Mouse (Mus musculus) MEL (cell line): ENCODE measurements around the gene Ppip5k1. TPM values are rescaled to one million over a fixed set of nuclear protein-coding genes. Genes with fewer than 3 reads are reported as not detected.
A peak's percentile ranks its signal among the peaks of the same experiment; 100 is the strongest.

Experiments used
- DNase-seq: peaks from one replicate; pipeline ENCODE4 v3.0.0; 2011; ENCODE audit warnings: low read depth, low spot score
- H3K27ac ChIP-seq: 2 replicates; pipeline ENCODE4 v1.5.1; 2012; ENCODE audit warnings: low read depth, mild to moderate bottlenecking, control low read depth, low read length, moderate library complexity; ENCODE audit not compliant: control insufficient read depth
- H3K27me3 ChIP-seq, 2 experiments: fragments of 150-350 bp in 1 of 2; sonication (generic) in 1 of 2; 2 replicates each; pipeline ENCODE4 v1.6.1; 2012; ENCODE audit warnings: low read length in 2 of 2, mild to moderate bottlenecking in 2 of 2, improper control_type of control experiment in 1 of 2, moderate library complexity in 1 of 2; ENCODE audit not compliant: insufficient read depth in 2 of 2, control insufficient read depth in 1 of 2
- H3K36me3 ChIP-seq, 2 experiments: 2 replicates each; pipeline ENCODE4 v1.6.1; 2012 to 2014; ENCODE audit warnings: low read length in 2 of 2, improper control_type of control experiment in 1 of 2, inconsistent platforms in 1 of 2, mild to moderate bottlenecking in 1 of 2; ENCODE audit not compliant: insufficient read depth in 2 of 2, control insufficient read depth in 1 of 2
- H3K4me1 ChIP-seq, 2 experiments: fragments of 150-350 bp in 1 of 2; sonication (generic) in 1 of 2; 2 replicates each; pipeline ENCODE4 v1.6.1; 2012; ENCODE audit warnings: low read length in 2 of 2, improper control_type of control experiment in 1 of 2, mild to moderate bottlenecking in 1 of 2; ENCODE audit not compliant: insufficient read depth in 2 of 2, control insufficient read depth in 1 of 2
- H3K4me3 ChIP-seq, 2 experiments: fragments of 150-350 bp in 1 of 2; sonication (generic) in 1 of 2; 2 replicates each; pipeline ENCODE4 v1.5.1; 2012; ENCODE audit warnings: low read depth in 2 of 2, low read length in 2 of 2, mild to moderate bottlenecking in 2 of 2, moderate library complexity in 2 of 2, control low read depth in 1 of 2, improper control_type of control experiment in 1 of 2; ENCODE audit not compliant: control insufficient read depth in 1 of 2, insufficient read depth in 1 of 2
- H3K79me2 ChIP-seq: 2 replicates; pipeline ENCODE4 v1.6.1; 2012; ENCODE audit warnings: mild to moderate bottlenecking, low read length, moderate library complexity; ENCODE audit not compliant: control insufficient read depth, poor library complexity, insufficient read depth
- H3K9ac ChIP-seq: 2 replicates; pipeline ENCODE4 v1.6.1; 2012; ENCODE audit warnings: low read depth, mild to moderate bottlenecking, control low read depth, low read length, moderate library complexity; ENCODE audit not compliant: control insufficient read depth, poor library complexity, severe bottlenecking
- H3K9me3 ChIP-seq: fragments of 150-350 bp; sonication (generic); replicated peaks from 2 replicates; pipeline ENCODE4 v1.6.1; 2012; ENCODE audit warnings: mild to moderate bottlenecking, low read length, improper control_type of control experiment, moderate library complexity; ENCODE audit not compliant: insufficient read depth
- E2F4 ChIP-seq: IDR thresholded peaks from 2 replicates; pipeline ENCODE4 v1.6.1; 2011; ENCODE audit warnings: low read depth, low read length, improper control_type of control experiment, borderline replicate concordance
- EP300 ChIP-seq, 2 experiments: IDR thresholded peaks; 2 replicates each; pipeline ENCODE4 v1.6.1; 2011; ENCODE audit warnings: improper control_type of control experiment in 2 of 2, low read length in 2 of 2, low read depth in 1 of 2, mild to moderate bottlenecking in 1 of 2
- GABPA ChIP-seq: IDR thresholded peaks from 2 replicates; pipeline ENCODE4 v1.6.1; 2012; ENCODE audit warnings: low read depth, mild to moderate bottlenecking, inconsistent platforms, low read length, improper control_type of control experiment, moderate library complexity
- GATA1 ChIP-seq: IDR thresholded peaks from 2 replicates; pipeline ENCODE4 v1.6.1; 2011; ENCODE audit warnings: low read depth, low read length, improper control_type of control experiment
- JUND ChIP-seq: IDR thresholded peaks from 2 replicates; pipeline ENCODE4 v1.6.1; 2011; ENCODE audit warnings: low read depth, mild to moderate bottlenecking, improper control_type of control experiment, low read length
- KAT2A ChIP-seq: conservative IDR thresholded peaks from 2 replicates; pipeline ENCODE4 v1.6.1; 2012; ENCODE audit warnings: low read depth, low read length, improper control_type of control experiment, inconsistent platforms
- MAFK ChIP-seq: IDR thresholded peaks from 2 replicates; pipeline ENCODE4 v1.6.1; 2011; ENCODE audit warnings: low read depth, mild to moderate bottlenecking, low read length, improper control_type of control experiment, borderline replicate concordance
- MAZ ChIP-seq: IDR thresholded peaks from 2 replicates; pipeline ENCODE4 v1.6.1; 2012; ENCODE audit warnings: low read depth, mild to moderate bottlenecking, inconsistent platforms, low read length, improper control_type of control experiment
- NRF1 ChIP-seq: IDR thresholded peaks from 2 replicates; pipeline ENCODE4 v1.6.1; 2014; ENCODE audit warnings: low read depth, mild to moderate bottlenecking, inconsistent platforms, low read length, improper control_type of control experiment, moderate library complexity; ENCODE audit not compliant: poor library complexity, insufficient read depth, severe bottlenecking
- SIN3A ChIP-seq: IDR thresholded peaks from 2 replicates; pipeline ENCODE4 v1.6.1; 2012; ENCODE audit warnings: low read length, improper control_type of control experiment, inconsistent platforms
- SMC3 ChIP-seq: IDR thresholded peaks from 2 replicates; pipeline ENCODE4 v1.6.1; 2011; ENCODE audit warnings: low read depth, low read length, improper control_type of control experiment
- USF2 ChIP-seq, 2 experiments: IDR thresholded peaks; 2 replicates each; pipeline ENCODE4 v1.6.1; 2011 to 2012; ENCODE audit warnings: improper control_type of control experiment in 2 of 2, low read length in 2 of 2, borderline replicate concordance in 1 of 2, inconsistent platforms in 1 of 2, low read depth in 1 of 2, mild to moderate bottlenecking in 1 of 2; ENCODE audit not compliant: insufficient read depth in 1 of 2
- ZKSCAN1 ChIP-seq: IDR thresholded peaks from 2 replicates; pipeline ENCODE4 v1.6.1; 2012; ENCODE audit warnings: low read depth, mild to moderate bottlenecking, inconsistent platforms, low read length, improper control_type of control experiment, moderate library complexity
- polyA plus RNA-seq, 2 experiments: library from polyadenylated mRNA; stranded (reverse) in 1 of 2; unstranded in 1 of 2; fragments of >175 nt in 1 of 2; fragments of >200 nt in 1 of 2; gene quantifications; 2 replicates each; pipeline versions ENCODE4 v1.2.1 to v1.2.4; 2012; ENCODE audit warnings: low replicate concordance in 2 of 2, low read depth in 1 of 2; ENCODE audit not compliant: insufficient read length in 2 of 2, insufficient read depth in 1 of 2, missing spikeins in 1 of 2
- total RNA-seq: library from RNA; depleted of rRNA; stranded (reverse); fragments of 300-350 nt; gene quantifications from 2 replicates; pipeline ENCODE4 v1.2.3, GENCODE M21; 2012

The Ppip5k1 gene
- total and polyA plus RNA-seq, 3 experiments = 10.4 to 14.8 TPM; not detected in 1

GRCm38 (mm10) chr2:121363656-121364055 lies 8.5 kb upstream of the Ppip5k1 start:
- peaks cover 5 to 12% of the 10 kb centered on the region in 2 experiments for H3K27me3 ChIP-seq

DNA sequence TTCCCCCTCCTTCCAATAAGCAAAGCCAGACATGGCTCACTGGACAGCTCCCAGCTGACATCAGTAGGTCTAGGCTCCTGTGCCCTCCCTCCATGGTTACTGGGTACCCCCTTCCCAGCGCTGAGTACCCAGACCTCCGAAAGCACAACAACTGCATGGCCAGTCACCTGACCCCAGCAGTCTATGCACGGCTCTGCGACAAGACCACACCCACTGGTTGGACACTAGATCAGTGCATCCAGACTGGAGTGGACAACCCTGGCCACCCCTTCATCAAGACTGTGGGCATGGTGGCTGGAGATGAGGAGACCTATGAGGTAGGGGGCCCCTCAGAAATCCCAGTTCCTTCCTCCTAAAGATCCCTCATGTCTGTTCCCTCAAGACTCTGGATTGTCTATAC lies 4.3 kb upstream of the Ppip5k1 start:
- TF ChIP-seq NRF1 (no peak), SIN3A (no peak), E2F4 (no peak), USF2 (IDR thresholded peaks at IDR 0.05; ENCODE audit: borderline replicate concordance in 1 of 2, insufficient read depth in 1 of 2, low read depth in 1 of 2, low read length in 2 of 2) (no peak), EP300 (IDR thresholded peaks at IDR 0.05; ENCODE audit: low read depth in 1 of 2, low read length in 2 of 2) (no peak), MAZ (no peak), MAFK (no peak), ZKSCAN1 (no peak)
- Histone ChIP-seq H3K4me3 (no peak overlapping the region), H3K9ac (no peak overlapping the region), H3K27me3 (peaks cover 5 to 10% of the 10 kb centered on the region in 2 experiments), H3K79me2 (no peaks in the 10 kb centered on the region; the same call in 1 of the 2 replicates), H3K27ac (no peak overlapping the region), H3K9me3 (no peaks in the 10 kb centered on the region), H3K4me1 (no peaks in the 10 kb centered on the region), H3K36me3 (no peaks in the 10 kb centered on the region; a peak in 1 of 4 replicates)
- no peak for DNase-seq

More at GRCm38 (mm10) chr2:121363656-121364055, 8.5 kb upstream of the Ppip5k1 start:
- no peak for DNase-seq
- Histone ChIP-seq H3K9ac (no peak overlapping the region), H3K9me3 (no peaks in the 10 kb centered on the region)
- no peak for TF ChIP-seq KAT2A
- TF ChIP-seq SIN3A = no peak
- TF ChIP-seq GABPA = no peak
- TF ChIP-seq JUND = no peak
- no peak for TF ChIP-seq MAZ
- TF ChIP-seq, all 39 proteins: peak for 0
- H3K4me3 ChIP-seq = no peak overlapping the region
- H3K36me3 ChIP-seq = no peaks in the 10 kb centered on the region
- no peaks in the 10 kb centered on the region for H3K79me2 ChIP-seq
- H3K4me1 ChIP-seq = no peaks in the 10 kb centered on the region
- no peak overlapping the region for H3K27ac ChIP-seq

GRCm38 (mm10) chr2:121358381-121358780 lies 3.2 kb upstream of the Ppip5k1 start:
- no peak overlapping the region for H3K9ac ChIP-seq
- no peaks in the 10 kb centered on the region for H3K9me3 ChIP-seq
- H3K4me1 ChIP-seq = peaks cover 0 to 4% of the 10 kb centered on the region in 2 experiments; a peak in 2 of 4 replicates
- TF ChIP-seq SIN3A (0 out of 2 replicates have a peak, but pooled peaks have one; percentile 34), GATA1 (no peak), SMC3 (no peak)
- TF ChIP-seq, all 39 proteins: peak for 1
- Histone ChIP-seq H3K27ac (no peak overlapping the region), H3K4me3 (no peak overlapping the region), H3K27me3 (peaks cover 5 to 10% of the 10 kb centered on the region in 2 experiments), H3K79me2 (no peaks in the 10 kb centered on the region; the same call in 1 of the 2 replicates), H3K36me3 (no peaks in the 10 kb centered on the region; a peak in 1 of 4 replicates)
- peak; percentile 31 for DNase-seq
